Mouse (Mus musculus): ENCODE measurements at regions not wholly inside any gene's neighbourhood (a gene's known extent, or its start where the extent isn't known, plus 50 kb on each side); places are given as distances from the start of the nearest gene placed in this dataset.

GRCm38 (mm10) chr3:120898258-120898657 is 273.2 kb downstream of the Rwdd3 start:
- peak; percentile 21 to 31 for DNase-seq (ENCODE audit: low spot score in 2 of 2)

- DNase-seq (ENCODE audit: low spot score in 2 of 2), result no peak
These were observed 273.7 kb downstream of the Rwdd3 start for GRCm38 (mm10) chr3:120897758-120898157.

- DNase-seq (ENCODE audit: low spot score in 2 of 2), result peak in 1 of 2 experiments; percentile 42
These were observed 274.3 kb downstream of the Rwdd3 start for GRCm38 (mm10) chr3:120897221-120897620.

- peak; percentile 80 to 87 for DNase-seq (ENCODE audit: low spot score in 2 of 2)
These were observed 285.2 kb downstream of the Rwdd3 start for GRCm38 (mm10) chr3:120886063-120886841.

GRCm38 (mm10) chr3:120885401-120885800 is 286.1 kb downstream of the Rwdd3 start:
- no peak for DNase-seq (ENCODE audit: low spot score in 2 of 2)

GRCm38 (mm10) chr3:120884189-120884588 is 287.3 kb downstream of the Rwdd3 start:
- DNase-seq (ENCODE audit: low spot score in 2 of 2), result no peak

GRCm38 (mm10) chr3:120883650-120884049 is 287.8 kb downstream of the Rwdd3 start:
- DNase-seq (ENCODE audit: low spot score in 2 of 2), result no peak

- no peak for DNase-seq (ENCODE audit: low spot score in 2 of 2)
These were observed 292.1 kb downstream of the Rwdd3 start for GRCm38 (mm10) chr3:120879409-120879808.

GRCm38 (mm10) chr3:120875740-120876139 is 295.8 kb downstream of the Rwdd3 start:
- DNase-seq (ENCODE audit: low spot score in 2 of 2), result no peak

- DNase-seq (ENCODE audit: low spot score in 2 of 2), result peak in 1 of 2 experiments; percentile 58
These were observed 306.5 kb downstream of the Rwdd3 start for GRCm38 (mm10) chr3:120865036-120865435.

- DNase-seq (ENCODE audit: low spot score in 2 of 2), result no peak
These were observed 309.9 kb downstream of the Rwdd3 start for GRCm38 (mm10) chr3:120861641-120862040.

- no peak for DNase-seq (ENCODE audit: low spot score in 2 of 2)
These were observed 313.2 kb downstream of the Rwdd3 start for GRCm38 (mm10) chr3:120858281-120858680.

- DNase-seq (ENCODE audit: low spot score in 2 of 2), result no peak
These were observed 317.2 kb downstream of the Rwdd3 start for GRCm38 (mm10) chr3:120854322-120854721.

GRCm38 (mm10) chr3:120843623-120844022 is 327.9 kb downstream of the Rwdd3 start:
- no peak for DNase-seq (ENCODE audit: low spot score in 2 of 2)

GRCm38 (mm10) chr3:120823536-120823935 is 348.0 kb downstream of the Rwdd3 start:
- DNase-seq (ENCODE audit: low spot score in 2 of 2), result no peak

GRCm38 (mm10) chr3:120811901-120812300 is 359.6 kb downstream of the Rwdd3 start:
- no peak for DNase-seq (ENCODE audit: low spot score in 2 of 2)

GRCm38 (mm10) chr3:120810527-120810926 is 361.0 kb downstream of the Rwdd3 start:
- DNase-seq (ENCODE audit: low spot score in 2 of 2), result no peak

GRCm38 (mm10) chr3:120810048-120810447 is 361.4 kb downstream of the Rwdd3 start:
- DNase-seq (ENCODE audit: low spot score in 2 of 2), result no peak

GRCm38 (mm10) chr3:120786659-120787058 is 384.8 kb downstream of the Rwdd3 start:
- DNase-seq (ENCODE audit: low spot score in 2 of 2), result peak; percentile 64 to 71

GRCm38 (mm10) chr3:120781486-120781885 is 390.0 kb downstream of the Rwdd3 start:
- DNase-seq (ENCODE audit: low spot score in 2 of 2), result no peak

- DNase-seq (ENCODE audit: low spot score in 2 of 2), result no peak
These were observed 392.4 kb downstream of the Rwdd3 start for GRCm38 (mm10) chr3:120779091-120779490.

GRCm38 (mm10) chr3:120774951-120775350 is 396.5 kb downstream of the Rwdd3 start:
- no peak for DNase-seq (ENCODE audit: low spot score in 2 of 2)

- no peak for DNase-seq (ENCODE audit: low spot score in 2 of 2)
These were observed 409.8 kb downstream of the Rwdd3 start for GRCm38 (mm10) chr3:120761681-120762080.

- no peak for DNase-seq (ENCODE audit: low spot score in 2 of 2)
These were observed 410.3 kb downstream of the Rwdd3 start for GRCm38 (mm10) chr3:120761223-120761622.
